In the genomic region with DNA sequence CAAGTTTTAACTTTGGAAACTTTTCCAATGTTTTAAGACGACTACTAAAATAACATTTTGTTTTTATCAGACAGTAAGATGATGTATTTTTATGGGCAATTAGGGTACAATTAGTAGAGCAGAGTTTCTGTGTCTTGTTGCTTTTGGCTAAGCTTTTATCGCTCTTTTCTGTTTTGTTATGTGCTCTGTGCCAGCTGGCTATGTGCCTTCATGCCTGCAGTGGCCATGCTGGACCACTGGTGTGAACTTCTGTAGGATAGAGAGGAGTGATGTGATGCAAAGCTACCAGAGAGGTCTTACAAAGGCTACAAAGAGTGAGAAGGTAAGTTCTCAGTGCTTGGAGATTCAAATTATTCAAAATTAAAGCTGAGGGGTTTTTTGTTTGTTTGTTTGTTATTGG, we compare ENCODE assay signal across 12 mouse cellular contexts.
"Had no signal": no experiment of that assay in that cellular context is flagged by ENCODE, and none has a peak within 500 bp of the region (broad histone marks: within the 10 kb centered on the region; RNA-seq: fewer than 3 reads in every experiment).

No protein-coding gene starts in this region.

- DNase-seq: kidney, adult 2 months; layer of hippocampus, adult 9-11 months; layer of hippocampus, postnatal 36 days; retina, postnatal 1 day; thymus, postnatal 4 days had no signal

- H3K4me2 ChIP-seq: limb, embryonic 13.5 days; liver, embryonic 11.5 days; midbrain, embryonic 12.5 days; neural tube, embryonic 13.5 days had no signal

- H3K4me1 ChIP-seq: limb, embryonic 13.5 days; midbrain, embryonic 12.5 days; neural tube, embryonic 13.5 days had no signal

- H3K36me3 ChIP-seq: limb, embryonic 13.5 days; midbrain, embryonic 12.5 days; neural tube, embryonic 13.5 days had no signal

- ATAC-seq: intestine, embryonic 16.5 days; midbrain, embryonic 16.5 days had no signal

- H3K9me3 ChIP-seq: midbrain, embryonic 12.5 days; neural tube, embryonic 13.5 days had no signal

- H3K4me3 ChIP-seq: limb, embryonic 13.5 days; midbrain, embryonic 12.5 days; neural tube, embryonic 13.5 days had no signal

- H3K9ac ChIP-seq: limb, embryonic 13.5 days; midbrain, embryonic 12.5 days; neural tube, embryonic 13.5 days had no signal

- H3K27ac ChIP-seq: kidney, postnatal 0 days; limb, embryonic 13.5 days; midbrain, embryonic 12.5 days; neural tube, embryonic 13.5 days had no signal

- H3K27me3 ChIP-seq: limb, embryonic 13.5 days; midbrain, embryonic 12.5 days; neural tube, embryonic 13.5 days had no signal
